Mouse (Mus musculus) ovary, postnatal 14 days (tissue): ENCODE data around the gene Get4.

Experiments
- DNase-seq: peaks from one replicate; pipeline ENCODE4 v3.0.0; 2022; ENCODE audit warnings: low spot score

Gene Get4

DNA sequence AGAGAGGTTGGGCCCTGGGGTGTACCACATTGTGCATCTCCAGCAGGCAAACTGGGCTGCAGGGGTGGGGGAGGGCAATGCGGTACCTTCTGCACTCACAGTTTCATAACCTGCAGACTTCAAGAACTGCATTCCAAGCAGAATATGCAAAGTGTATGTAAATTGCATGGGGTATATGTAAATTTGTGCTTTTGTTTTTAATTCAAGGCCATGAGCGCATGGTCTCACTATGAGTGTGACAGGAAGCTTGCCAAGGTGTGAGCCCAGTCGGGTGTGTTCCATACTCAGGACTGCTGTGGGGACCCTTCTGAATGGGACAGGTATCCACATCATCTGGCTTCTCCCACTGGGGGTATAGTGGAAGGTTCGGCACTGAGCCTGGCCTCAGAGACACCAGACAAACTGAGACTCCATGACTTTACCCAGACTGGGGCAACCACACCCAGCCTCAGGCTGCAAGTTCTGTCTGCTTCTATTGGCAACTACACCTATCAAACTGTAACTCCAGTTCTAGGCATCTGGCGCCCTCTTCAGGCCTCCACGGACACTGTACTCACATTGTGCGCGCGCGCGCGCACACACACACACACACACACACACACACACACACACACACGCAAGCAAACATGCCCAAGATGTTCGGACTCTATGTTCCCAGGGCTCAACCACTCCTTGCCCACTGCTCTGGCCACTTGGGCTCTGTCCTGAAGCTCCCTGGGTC is 31.5 kb downstream of the Get4 start:
- no peak for DNase-seq

- DNase-seq = no peak
Observed at GRCm38 (mm10) chr5:139285383-139286067, 33.4 kb downstream of the Get4 start.

DNA sequence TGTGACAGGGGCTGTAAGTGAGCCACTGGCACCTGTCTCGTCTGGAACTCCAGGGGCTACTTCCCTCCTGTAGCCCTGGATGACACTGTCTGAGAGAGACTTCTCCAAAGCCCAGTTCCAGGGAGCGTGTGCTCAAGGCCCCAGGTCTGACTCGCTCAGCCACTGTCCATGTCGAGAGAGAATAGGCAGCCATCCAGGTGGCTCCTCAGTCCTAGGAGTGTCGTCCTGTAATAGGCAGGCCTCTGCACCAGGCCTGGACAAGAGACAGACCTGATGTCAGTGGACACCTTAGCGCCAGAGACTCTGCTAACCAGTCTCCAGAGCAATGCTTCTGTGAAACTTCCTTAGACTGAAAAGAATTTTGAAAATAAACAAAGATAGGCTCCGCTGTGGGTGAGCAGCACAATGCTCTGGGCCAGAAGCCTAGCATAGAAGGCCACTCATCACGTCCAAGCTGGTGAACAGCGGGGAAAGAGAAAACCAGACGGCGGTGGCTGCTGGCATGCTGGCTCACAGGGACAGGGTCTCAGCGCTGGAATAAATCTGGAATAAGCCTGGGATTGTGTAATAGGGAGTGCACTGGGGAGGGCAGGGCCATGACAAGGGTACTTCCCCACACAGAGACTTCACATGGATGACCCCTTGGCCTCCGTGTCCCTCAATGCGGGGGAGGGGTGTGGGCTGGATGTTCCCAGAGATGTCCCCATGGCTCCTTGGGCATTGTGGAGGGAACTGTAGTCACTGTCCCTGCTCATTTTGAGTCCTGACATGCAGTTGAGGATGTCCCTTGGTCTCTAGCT is 34.2 kb downstream of the Get4 start:
- DNase-seq = no peak

DNA sequence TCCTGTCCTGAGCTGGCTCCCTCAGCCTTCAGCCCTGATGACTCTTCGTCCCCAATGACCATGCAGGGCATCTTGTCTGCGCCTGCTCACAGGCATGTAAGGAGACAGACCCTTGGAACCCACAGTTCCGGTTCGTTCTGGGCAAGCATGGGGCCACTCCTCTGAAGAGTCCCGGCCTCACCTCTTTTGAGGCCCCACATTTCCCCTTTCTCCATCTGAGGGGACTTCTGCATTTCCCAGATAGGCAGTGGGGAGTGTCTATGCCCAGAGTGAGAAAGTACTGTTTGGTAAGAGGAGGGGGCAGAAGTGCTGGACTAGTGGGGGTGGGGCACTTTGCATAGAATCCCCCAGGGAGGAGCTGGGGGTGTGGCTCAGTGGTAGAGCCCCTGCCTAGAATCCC is 35.0 kb downstream of the Get4 start:
- DNase-seq = no peak

DNA sequence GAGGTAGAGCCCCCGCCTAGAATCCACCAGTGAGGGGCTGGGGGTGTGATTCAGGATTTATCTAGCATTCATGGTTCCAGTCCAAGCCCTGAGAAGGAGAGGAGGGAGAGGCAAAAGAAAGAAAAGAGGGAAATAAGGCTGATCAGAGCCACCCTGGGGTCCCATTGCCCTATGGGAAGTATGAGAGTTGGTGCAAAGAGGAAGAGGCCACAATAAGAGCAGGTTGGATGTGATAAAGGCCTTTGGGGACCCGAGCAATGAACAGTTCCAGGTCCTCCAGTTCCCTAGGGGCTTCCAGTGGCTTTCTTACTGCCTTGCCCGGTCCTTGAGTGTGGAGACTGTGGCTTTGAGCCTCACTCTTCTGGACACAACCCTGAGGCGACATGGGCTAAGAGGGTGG is 35.7 kb downstream of the Get4 start:
- no peak for DNase-seq

DNA sequence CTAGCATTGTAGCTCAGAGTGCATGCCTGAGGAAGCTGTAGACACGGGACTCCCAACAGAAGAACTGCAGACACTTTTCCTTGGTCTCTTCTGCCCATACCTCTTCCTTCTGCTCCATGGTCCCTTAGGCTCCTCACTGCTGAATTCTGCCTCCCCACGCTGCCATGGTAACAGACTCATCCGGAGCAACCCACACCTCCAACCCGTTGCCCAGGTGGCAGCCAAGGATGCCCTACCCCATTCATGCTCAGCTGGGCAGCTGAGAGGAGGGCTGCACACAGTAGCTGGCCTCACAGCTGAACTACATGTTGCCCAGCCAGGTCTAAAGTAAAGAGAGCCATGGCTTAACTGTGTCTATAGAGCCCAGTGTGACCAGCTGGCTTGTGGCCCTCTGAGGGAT is 36.5 kb downstream of the Get4 start:
- DNase-seq = no peak

DNA sequence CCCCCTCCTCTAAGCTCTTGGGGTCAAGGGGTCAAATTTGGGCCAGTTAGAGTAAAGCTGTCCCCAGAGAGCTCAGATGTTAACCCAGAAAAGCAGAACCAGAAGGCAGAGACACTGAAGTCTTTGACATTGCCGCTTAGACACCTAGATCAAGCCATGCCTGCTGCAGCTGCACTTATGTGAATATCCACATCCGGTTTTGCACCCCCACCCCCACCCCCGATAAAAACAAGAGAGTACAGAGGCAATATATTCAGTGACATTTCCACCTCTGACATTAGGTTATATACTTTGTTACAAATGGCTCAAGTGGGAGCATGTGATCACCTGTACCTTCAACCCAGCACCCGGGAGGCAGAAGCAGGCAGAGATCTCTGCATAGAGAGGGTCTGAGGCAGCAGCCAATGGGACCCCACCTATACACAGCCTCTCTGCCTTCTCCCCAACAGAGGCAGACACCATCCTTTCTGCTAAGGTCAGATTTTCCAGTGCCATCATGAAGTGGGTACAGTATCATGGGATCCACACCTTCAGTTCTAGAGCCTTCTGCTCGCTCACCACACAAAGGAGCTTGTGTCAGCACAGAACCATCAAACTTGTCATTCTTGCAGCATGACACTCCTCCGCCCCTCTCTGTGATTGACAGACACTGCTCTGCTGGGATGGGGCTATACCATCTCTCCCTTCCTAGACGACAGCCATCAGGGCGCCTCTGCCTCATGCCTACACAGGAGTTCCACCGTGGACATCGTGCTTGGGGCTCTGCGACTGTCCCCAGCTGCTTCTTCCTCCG is 38.5 kb downstream of the Get4 start:
- no peak for DNase-seq

DNA sequence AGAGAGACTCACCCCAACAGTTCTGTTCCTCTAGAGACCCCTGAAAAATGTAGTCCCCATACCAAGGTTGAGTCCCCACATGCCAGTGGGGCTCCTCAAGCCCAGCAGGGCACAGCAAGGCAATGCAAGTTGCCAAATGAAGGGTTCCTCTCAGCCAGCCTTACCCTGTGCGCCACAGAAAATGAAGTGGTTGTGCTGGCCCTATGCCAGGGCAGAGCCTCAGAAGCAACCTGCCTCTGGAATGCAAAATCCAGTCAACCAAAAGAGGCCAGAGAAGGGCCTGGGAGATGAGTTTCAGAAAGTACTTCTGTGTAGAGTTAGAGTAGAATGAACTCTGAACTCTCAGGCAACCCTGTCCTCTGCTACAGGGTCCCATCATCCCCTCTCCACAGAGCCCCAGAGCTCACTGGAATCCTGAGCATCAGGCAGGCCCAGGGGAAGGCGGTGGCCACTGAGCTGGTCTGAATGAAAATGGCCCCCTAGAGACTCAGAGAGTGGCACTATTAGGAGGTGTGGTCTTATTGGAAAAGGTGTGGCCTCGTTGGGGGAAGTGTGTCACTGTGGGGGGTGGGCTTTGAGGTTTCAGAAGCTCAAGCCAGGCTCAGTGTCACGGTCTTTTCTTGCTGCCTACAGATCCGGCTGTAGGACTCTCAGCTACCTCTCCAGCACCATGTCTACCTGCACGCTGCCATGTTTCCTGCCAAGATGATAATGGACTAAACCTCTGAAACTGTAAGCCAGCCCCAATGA is 39.9 kb downstream of the Get4 start:
- DNase-seq = no peak

- no peak for DNase-seq
Observed at GRCm38 (mm10) chr5:139294089-139294488, 42.0 kb downstream of the Get4 start.

- DNase-seq = no peak
Observed at GRCm38 (mm10) chr5:139297092-139297491, 45.0 kb downstream of the Get4 start.

GRCm38 (mm10) chr5:139297745-139298144 is 45.6 kb downstream of the Get4 start:
- DNase-seq = no peak

GRCm38 (mm10) chr5:139302101-139302500 is 50.0 kb downstream of the Get4 start:
- no peak for DNase-seq

DNA sequence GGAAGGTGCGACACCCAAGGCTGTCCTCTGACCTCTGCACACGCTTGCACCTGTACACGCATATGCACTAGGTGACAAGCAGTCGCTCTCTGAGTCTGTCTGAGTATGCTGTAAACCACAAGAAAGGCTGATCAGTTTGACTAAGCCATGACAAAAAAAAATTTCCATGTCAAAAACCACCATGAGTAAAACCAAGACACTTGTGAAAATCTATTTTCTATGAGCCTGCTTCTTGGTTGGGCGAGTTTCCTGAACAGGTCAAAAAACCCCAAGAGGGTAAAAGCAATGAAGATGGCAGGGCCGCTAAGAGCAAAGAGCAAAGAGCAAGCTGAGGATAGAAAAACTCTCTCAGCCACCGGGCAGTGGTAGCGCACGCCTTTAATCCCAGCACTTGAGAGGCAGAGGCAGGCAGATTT is 51.5 kb downstream of the Get4 start:
- DNase-seq = no peak

- no peak for DNase-seq
Observed at GRCm38 (mm10) chr5:139309946-139310345, 57.8 kb downstream of the Get4 start.

GRCm38 (mm10) chr5:139310477-139310876 is 58.4 kb downstream of the Get4 start:
- DNase-seq = no peak

DNA sequence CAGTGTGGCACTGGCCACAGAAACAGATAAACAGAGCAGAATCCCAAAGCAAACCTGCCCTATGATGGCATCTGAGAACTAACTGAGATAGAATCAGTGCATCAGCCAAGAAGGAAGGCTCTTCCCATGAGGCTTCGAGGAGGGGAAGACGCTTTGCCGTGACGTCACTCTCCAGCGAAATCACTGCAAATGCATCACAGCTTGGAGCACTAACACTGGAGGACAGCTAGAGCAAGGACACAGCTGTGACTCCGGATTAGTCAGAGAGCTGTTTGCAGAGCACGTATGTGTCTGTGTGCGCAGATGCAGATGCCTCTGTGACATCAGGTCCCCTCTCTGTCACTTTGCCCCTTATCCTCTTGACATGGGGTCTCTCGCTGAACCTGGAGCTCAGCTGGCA is 59.7 kb downstream of the Get4 start:
- no peak for DNase-seq

- no peak for DNase-seq
Observed at GRCm38 (mm10) chr5:139313536-139313935, 61.4 kb downstream of the Get4 start.

- no peak for DNase-seq
Observed at GRCm38 (mm10) chr5:139314941-139315642, 63.0 kb downstream of the Get4 start.

GRCm38 (mm10) chr5:139316982-139317675 is 65.0 kb downstream of the Get4 start:
- DNase-seq = no peak
